Mouse (Mus musculus) adrenal gland, postnatal 25 days (tissue): ENCODE results near the gene Olfr1349. TPM values are rescaled to one million over a fixed set of nuclear protein-coding genes. Genes with fewer than 3 reads are reported as not detected.
"Not testable (repeated sequence)": the region's sequence is repeated elsewhere in the genome, so short reads cannot be mapped to it uniquely, and the experiment has no call there.

Experiments used
- DNase-seq: peaks from one replicate; pipeline ENCODE4 v3.0.0; 2021; ENCODE audit warnings: mixed read lengths
- long read RNA-seq: library from polyadenylated mRNA; stranded (forward); transcript quantifications from one replicate; pipeline ENCODE4 v2.0.0, GENCODE M21; 2021
- total RNA-seq: library from RNA; stranded (reverse); gene quantifications from 2 replicates; pipeline ENCODE4 v1.2.3, GENCODE M21; 2021

Olfr1349 gene
- not detected in 2 replicates for total RNA-seq
- long read RNA-seq: 0 reads

DNA sequence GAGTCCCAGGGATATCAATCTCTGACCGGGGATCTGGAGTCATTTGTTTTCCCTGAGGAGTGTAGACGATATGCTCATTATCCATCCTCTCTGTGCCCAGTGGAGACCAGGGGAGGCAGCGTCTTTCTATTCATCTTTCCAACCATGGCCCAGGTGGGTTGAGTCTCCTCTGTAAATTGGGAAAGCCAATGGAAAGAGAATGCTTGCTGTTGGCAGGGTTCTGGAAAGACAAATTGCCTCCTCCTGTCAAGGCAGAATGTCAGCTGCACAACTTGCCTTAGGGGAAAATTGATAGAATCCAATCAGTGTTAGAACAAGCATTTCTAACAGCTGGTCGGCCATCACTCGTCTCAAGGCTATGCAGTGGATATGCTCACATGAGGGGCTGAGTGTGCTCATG, at the start of gene Olfr1349:
Gene Olfr1349 (minus strand): TSS at position 101 of the 400 bp plus-strand sequence.
- no peak for DNase-seq

DNA sequence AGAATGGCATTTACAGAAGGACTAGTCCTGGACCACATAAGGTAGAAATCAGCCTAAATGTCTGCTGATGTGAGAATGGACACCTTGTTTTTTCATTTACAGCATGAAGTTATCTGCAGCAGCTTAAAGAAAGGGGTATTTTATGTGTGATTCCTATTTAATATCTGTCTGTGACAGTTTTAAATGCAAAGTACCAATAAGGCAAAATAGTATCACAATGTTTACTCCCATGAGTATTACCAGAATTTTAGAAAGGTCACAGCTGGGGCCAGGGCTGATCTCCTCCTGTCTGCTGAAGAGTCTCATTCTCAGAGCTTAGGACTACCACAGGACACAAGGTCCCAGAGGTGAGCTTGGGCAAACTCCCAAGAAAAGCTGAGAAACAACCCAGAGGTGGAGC, 41.8 kb upstream of the Olfr1349 start, which contains the start of gene Olfr1350:
Gene Olfr1350 (plus strand): TSS at position 301 of the 400 bp plus-strand sequence.
- no peak for DNase-seq

DNA sequence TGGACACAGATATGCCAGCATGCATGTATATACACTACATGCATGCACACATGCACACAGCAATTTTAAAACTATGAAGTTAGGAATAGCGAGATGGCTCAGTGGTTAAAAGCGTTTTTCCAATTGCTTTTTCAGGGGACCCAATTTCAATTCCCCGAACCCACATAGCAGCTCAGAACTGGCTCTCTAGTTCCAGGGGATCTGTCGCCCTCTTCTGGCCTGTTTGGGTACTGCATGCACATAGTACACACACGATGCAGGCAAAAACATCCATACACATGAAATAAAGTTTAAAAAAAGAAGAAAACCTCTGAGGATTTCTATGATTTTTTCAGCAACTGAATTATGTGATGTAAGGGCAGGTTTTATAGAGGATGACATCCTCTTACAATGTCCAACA, 3.4 kb upstream of the Olfr1349 start:
- DNase-seq: no peak

DNA sequence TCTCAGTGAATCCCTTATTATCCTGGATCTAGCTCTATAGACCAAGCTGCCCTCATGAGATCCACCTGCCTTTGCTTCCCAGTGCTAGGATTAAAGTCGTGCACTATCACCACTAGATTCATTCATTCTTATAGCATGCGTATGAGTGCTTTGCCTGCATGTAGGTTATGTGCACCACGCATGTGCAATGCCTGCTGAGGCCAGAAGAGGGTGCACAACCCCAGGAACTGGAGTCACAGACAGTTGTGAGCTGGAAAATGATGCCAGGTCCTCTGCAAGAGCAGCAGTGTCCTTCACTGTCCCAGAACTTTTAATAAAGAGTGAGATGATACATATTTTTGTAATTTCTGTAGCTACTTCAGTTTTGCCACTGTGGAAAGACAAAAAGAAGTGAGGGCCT, 2.3 kb upstream of the Olfr1349 start:
- DNase-seq: no peak

DNA sequence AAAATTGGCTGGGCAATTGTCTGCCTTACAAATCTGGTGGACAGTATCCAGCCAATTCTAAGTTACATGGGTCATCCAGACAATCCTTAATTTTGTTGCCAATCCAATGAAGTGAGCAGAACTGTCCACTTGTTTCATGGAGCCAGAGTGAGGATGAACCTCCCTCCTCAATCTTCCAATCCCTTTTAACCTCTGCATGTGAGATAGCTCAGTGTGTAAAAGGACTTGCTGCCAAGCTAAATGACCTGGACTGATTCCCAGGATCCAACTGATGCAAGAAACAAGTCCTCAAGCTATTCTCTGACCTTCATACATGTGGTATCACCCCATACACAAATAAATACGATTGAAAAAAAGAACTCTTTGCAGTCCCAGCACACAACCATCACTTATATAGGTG, 1.1 kb downstream of the Olfr1349 start:
- no peak for DNase-seq

DNA sequence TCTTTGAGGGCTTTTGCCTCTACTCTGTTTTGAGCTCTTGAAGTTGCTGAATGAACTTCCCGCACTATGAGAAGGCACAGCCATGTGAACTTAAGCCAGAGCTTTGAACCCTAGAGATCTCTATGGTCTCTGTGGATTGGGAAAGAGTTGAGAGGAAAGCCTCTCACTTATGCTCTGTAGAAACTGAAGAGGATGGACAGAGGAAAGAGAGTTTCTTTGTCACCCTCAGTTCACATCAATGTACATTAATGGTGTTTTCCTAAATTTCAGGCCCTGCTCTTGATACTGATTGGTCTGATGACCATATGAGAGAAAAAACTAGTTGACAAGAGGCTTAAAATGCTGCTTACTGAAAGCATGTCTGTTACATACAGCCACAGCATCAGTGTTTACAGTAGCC, 14.1 kb downstream of the Olfr1349 start, which contains the start of gene Olfr1348:
Gene Olfr1348 (minus strand): TSS at position 101 of the 400 bp plus-strand sequence.
- DNase-seq: no peak

DNA sequence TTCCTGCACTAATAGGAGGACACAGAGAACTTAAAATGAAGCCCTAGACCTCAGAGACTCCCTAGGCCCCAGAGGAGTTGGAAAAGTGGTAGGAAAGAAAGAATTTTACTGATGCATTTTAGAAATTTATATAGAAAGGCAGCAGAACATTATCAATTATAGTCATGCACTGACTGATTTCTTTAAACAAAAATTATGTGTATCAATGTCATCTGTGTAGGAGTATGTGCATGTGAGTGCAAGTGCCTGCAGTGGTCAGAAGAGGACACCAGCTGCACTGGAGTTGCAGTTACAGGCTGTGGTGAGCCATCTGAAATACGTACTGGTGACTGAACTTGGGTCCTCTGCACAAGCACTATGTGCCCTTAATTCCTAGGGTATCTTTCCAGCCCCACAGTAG, 23.1 kb downstream of the Olfr1349 start, which contains the start of gene Olfr1347:
Gene Olfr1347 (minus strand): TSS at position 101 of the 400 bp plus-strand sequence.
- DNase-seq: no peak

DNA sequence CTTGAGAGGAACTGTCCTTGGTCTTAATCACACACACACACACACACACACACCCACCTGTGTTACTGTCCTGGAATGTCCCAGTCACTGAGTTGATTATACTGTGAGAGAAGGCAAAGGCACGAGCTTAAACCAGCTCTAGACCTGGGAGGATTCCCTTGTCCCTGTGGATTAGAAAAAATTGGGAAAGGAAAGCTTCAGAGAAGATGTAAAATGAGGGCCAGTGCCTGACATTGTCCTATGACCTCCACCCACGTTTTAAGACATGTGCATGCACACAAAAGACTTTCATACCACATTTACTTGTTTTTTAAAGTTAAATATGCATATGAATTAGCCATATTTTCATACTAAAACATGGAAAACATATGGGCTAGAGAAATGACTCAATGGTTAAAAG, 35.9 kb downstream of the Olfr1349 start, which contains the start of gene Olfr5:
Gene Olfr5 (minus strand): TSS at position 101 of the 400 bp plus-strand sequence.
- no peak for DNase-seq

DNA sequence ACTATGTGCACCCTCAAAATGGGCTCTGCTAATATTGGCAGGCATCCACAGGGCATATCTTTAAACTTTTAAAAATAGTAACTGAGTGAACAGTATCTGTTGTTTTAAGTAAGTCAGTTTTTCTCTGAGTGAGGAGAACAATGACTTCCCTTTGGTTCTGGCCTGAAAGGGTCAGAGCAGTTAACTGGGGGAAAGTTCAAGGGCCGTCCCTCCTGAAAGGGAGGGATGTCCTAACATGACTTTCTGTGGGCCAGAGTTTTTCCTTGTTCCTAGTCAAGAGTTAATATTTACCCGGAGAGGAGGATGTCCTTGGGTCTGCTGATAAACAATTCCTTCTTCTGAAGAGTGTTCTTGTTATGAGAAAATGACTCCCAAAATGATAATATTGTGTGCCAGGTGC, 45.1 kb downstream of the Olfr1349 start:
- not testable (repeated sequence) for DNase-seq

DNA sequence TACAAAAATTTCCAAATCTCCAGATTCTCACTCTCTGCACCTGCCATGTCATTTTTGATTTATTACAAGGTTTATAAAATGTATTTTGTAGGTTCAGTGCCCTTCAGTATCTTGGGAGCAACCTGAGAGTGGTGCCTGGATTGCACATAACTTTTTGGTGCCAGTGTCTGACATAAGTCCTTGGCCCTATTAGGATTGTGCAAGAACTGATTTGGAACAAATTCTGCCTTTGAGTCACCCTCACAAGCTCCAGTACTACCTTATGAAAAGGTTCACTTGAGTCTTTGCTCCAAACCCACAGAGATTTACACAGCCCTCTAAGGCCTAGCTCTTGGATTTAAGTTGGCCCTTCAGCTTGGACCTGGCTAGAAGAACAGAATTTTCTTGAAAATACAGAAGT, 55.8 kb downstream of the Olfr1349 start, which contains the start of gene Olfr1346:
Gene Olfr1346 (plus strand): TSS at position 151 of the 400 bp plus-strand sequence.
- DNase-seq: no peak

Other genes starting within 250 kb of the Olfr1349 start
- 6.7 and 9.7 TPM in 2 replicates for gene Zfp667, start 236.4 kb downstream of the Olfr1349 start, total RNA-seq
- gene Zfp583, start 191.7 kb downstream of the Olfr1349 start, total RNA-seq: 2.9 and 3.9 TPM in 2 replicates
- gene Gm3854, start 179.2 kb downstream of the Olfr1349 start, total RNA-seq: 0.62 and 0.94 TPM in 2 replicates
- gene Zfp78, start 159.7 kb downstream of the Olfr1349 start, total RNA-seq: 3.6 and 4.7 TPM in 2 replicates
- 3.9 and 4.6 TPM in 2 replicates for gene Zfp28, start 139.7 kb downstream of the Olfr1349 start, total RNA-seq
- gene Smim17, start 124.2 kb downstream of the Olfr1349 start, total RNA-seq: not detected in 2 replicates
- gene Gm20715, start 112.7 kb downstream of the Olfr1349 start, total RNA-seq: 0.09 TPM in 1 of 2 replicates, not detected in the other
- gene Olfr1344, start 84.3 kb downstream of the Olfr1349 start, total RNA-seq: not detected in 2 replicates
- gene Olfr1336, start 66.8 kb downstream of the Olfr1349 start, total RNA-seq: not detected in 2 replicates
- gene Olfr1346, start 55.8 kb downstream of the Olfr1349 start, total RNA-seq: not detected in 2 replicates
- gene Olfr5, start 36.0 kb downstream of the Olfr1349 start, total RNA-seq: not detected in 2 replicates
- gene Olfr1347, start 23.2 kb downstream of the Olfr1349 start, total RNA-seq: not detected in 2 replicates
- gene Olfr1348, start 14.2 kb downstream of the Olfr1349 start, total RNA-seq: not detected in 2 replicates
- gene Olfr1350, start 41.9 kb upstream of the Olfr1349 start, total RNA-seq: not detected in 2 replicates
- gene Zim1, start 173.5 kb upstream of the Olfr1349 start, total RNA-seq: 5.5 and 5.8 TPM in 2 replicates
- 32.2 and 49.5 TPM in 2 replicates for gene Peg3, start 207.5 kb upstream of the Olfr1349 start, total RNA-seq
- gene Usp29, start 207.6 kb upstream of the Olfr1349 start, total RNA-seq: 1.2 and 1.7 TPM in 2 replicates